Mouse (Mus musculus) bone marrow macrophage, adult 2 months (primary cell): ENCODE measurements at regions not wholly inside any gene's neighbourhood (a gene's known extent, or its start where the extent isn't known, plus 50 kb on each side); places are given as distances from the start of the nearest gene placed in this dataset.

Experiments
- CTCF ChIP-seq: IDR thresholded peaks from 2 replicates; pipeline ENCODE4 v1.5.1; 2012; ENCODE audit warnings: low read depth, mild to moderate bottlenecking, low read length, moderate library complexity
- POLR2A ChIP-seq: IDR thresholded peaks from 2 replicates; pipeline ENCODE4 v1.6.1; 2012; ENCODE audit warnings: mild to moderate bottlenecking, low read depth, low read length, borderline replicate concordance

DNA sequence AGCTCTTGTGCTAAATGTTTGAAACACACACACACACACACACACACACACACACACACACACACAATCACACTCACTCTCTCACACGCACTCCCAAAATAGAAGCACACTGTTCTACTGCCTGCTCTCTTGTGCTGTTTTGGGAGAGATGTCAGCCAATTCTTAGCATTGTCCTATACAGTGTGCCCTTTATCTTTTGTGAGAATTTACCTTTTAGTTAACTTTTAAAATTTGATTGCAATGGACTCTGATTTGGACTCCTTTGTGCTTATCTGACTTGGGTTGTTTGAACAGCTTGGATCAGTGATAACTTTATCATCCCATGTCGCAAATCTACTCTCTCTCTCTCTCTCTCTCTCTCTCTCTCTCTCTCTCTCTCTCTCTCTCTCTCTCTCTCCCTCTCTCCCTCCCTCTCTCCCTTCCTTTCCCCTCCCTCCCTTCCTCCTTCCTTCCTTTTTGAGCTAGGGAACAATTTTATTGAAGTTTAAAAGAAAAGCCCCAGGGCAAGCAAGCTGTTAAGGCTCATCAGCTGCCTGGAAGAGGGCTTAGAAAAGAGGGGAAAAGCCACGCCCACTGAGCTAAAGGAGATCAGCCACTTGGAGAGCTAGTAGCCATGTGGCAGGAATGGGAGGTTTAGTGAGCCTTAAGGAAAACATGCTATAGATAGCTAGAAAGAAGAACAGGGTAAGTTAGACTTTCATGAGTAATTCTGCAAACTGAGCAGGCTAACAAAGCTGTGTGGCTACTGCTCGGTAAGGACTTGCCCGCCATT lies 611.2 kb downstream of the Gm19410 start:
- TF ChIP-seq POLR2A (no peak), CTCF (no peak)
